Mouse (Mus musculus): ENCODE data around the gene Ireb2.

- TF ChIP-seq CTCF (IDR thresholded peaks at IDR 0.05) (no peak), EP300 (IDR thresholded peaks at IDR 0.05) (no peak)
Measured at GRCm38 (mm10) chr9:54848203-54848602, 15.4 kb upstream of the Ireb2 start.

All from lung, postnatal 0 days (tissue).